Mouse (Mus musculus): ENCODE measurements at regions not wholly inside any gene's neighbourhood (a gene's known extent, or its start where the extent isn't known, plus 50 kb on each side); places are given as distances from the start of the nearest gene placed in this dataset.

- WGBS, result 64% methylated on average over 6 of the region's 6 CpGs
- peaks cover 33% of the 10 kb centered on the region for H3K4me1 ChIP-seq (ENCODE audit: control insufficient read depth, insufficient read depth, low read length)
- TF ChIP-seq POLR2A (IDR thresholded peaks at IDR 0.05; ENCODE audit: low read depth, low read length), result no peak
- no peak for TF ChIP-seq CTCF (conservative IDR thresholded peaks at IDR 0.05; ENCODE audit: insufficient read depth, insufficient read length, low read depth, low read length)
- no peaks in the 10 kb centered on the region for H3K36me3 ChIP-seq (ENCODE audit: control insufficient read depth, insufficient read depth, low read length)
- peak; percentile 25 for DNase-seq
- H3K27me3 ChIP-seq (replicated peaks; ENCODE audit: control insufficient read depth, insufficient read depth, low read length), result no peaks in the 10 kb centered on the region
- peak overlapping the region; percentile 63 for H3K27ac ChIP-seq (ENCODE audit: insufficient read depth, low read depth, low read length)
- no peak overlapping the region for H3K4me3 ChIP-seq (ENCODE audit: insufficient read depth, low read depth, low read length)
These were observed 140.0 kb upstream of the Irf2bp2 start for GRCm38 (mm10) chr8:126733779-126734178.

GRCm38 (mm10) chr8:126733307-126733706, 139.5 kb upstream of the Irf2bp2 start:
- no peak for DNase-seq
- no peaks in the 10 kb centered on the region for H3K27me3 ChIP-seq (replicated peaks; ENCODE audit: control insufficient read depth, insufficient read depth, low read length)
- H3K4me1 ChIP-seq (ENCODE audit: control insufficient read depth, insufficient read depth, low read length), result peaks cover 33% of the 10 kb centered on the region
- H3K4me3 ChIP-seq (ENCODE audit: insufficient read depth, low read depth, low read length), result no peak overlapping the region
- 71% methylated on average over 7 of the region's 7 CpGs for WGBS
- no peaks in the 10 kb centered on the region for H3K36me3 ChIP-seq (ENCODE audit: control insufficient read depth, insufficient read depth, low read length)
- TF ChIP-seq POLR2A (IDR thresholded peaks at IDR 0.05; ENCODE audit: low read depth, low read length) (no peak), CTCF (conservative IDR thresholded peaks at IDR 0.05; ENCODE audit: insufficient read depth, insufficient read length, low read depth, low read length) (no peak)
- peak overlapping the region; percentile 63; the same call in 1 of the 2 replicates for H3K27ac ChIP-seq (ENCODE audit: insufficient read depth, low read depth, low read length)

- Histone ChIP-seq H3K27me3 (replicated peaks; ENCODE audit: control insufficient read depth, insufficient read depth, low read length) (no peaks in the 10 kb centered on the region), H3K4me1 (ENCODE audit: control insufficient read depth, insufficient read depth, low read length) (peaks cover 17% of the 10 kb centered on the region), H3K4me3 (ENCODE audit: insufficient read depth, low read depth, low read length) (no peak overlapping the region), H3K36me3 (ENCODE audit: control insufficient read depth, insufficient read depth, low read length) (no peaks in the 10 kb centered on the region), H3K27ac (ENCODE audit: insufficient read depth, low read depth, low read length) (no peak overlapping the region)
- no peak for TF ChIP-seq POLR2A (IDR thresholded peaks at IDR 0.05; ENCODE audit: low read depth, low read length)
- TF ChIP-seq CTCF (conservative IDR thresholded peaks at IDR 0.05; ENCODE audit: insufficient read depth, insufficient read length, low read depth, low read length), result no peak
- WGBS, result 80% methylated on average over 3 of the region's 3 CpGs
- no peak for DNase-seq
These were observed 136.3 kb upstream of the Irf2bp2 start for GRCm38 (mm10) chr8:126730017-126730631.

GRCm38 (mm10) chr8:126728987-126729632, 135.3 kb upstream of the Irf2bp2 start:
- H3K27me3 ChIP-seq (replicated peaks; ENCODE audit: control insufficient read depth, insufficient read depth, low read length), result no peaks in the 10 kb centered on the region
- WGBS, result 72% methylated on average over 12 of the region's 12 CpGs
- H3K27ac ChIP-seq (ENCODE audit: insufficient read depth, low read depth, low read length), result peak overlapping the region; percentile 31; the same call in 1 of the 2 replicates
- TF ChIP-seq POLR2A (IDR thresholded peaks at IDR 0.05; ENCODE audit: low read depth, low read length) (no peak), CTCF (conservative IDR thresholded peaks at IDR 0.05; ENCODE audit: insufficient read depth, insufficient read length, low read depth, low read length) (no peak)
- H3K4me3 ChIP-seq (ENCODE audit: insufficient read depth, low read depth, low read length), result no peak overlapping the region
- H3K4me1 ChIP-seq (ENCODE audit: control insufficient read depth, insufficient read depth, low read length), result peaks cover 7% of the 10 kb centered on the region; the same call in 1 of the 2 replicates
- peak; percentile 48 for DNase-seq
- H3K36me3 ChIP-seq (ENCODE audit: control insufficient read depth, insufficient read depth, low read length), result no peaks in the 10 kb centered on the region

DNA sequence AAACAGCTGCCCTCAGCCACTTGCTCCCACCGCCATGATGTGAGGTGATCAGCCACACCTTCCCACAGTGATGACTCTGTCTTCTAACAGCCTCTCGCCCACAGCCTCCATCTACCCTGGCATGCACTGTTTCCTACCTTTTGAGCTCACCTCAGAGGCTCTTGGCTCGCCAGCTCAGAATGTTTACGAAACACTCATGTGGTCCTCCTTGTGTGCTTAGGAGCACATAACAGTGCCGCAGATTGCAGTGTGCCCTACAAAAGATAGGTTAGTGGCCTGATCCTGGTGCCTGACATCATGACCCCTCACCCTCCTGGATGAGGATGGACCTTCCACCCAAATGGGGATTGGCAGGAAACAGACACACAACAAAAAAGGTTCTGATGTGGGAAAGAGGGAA, 134.3 kb upstream of the Irf2bp2 start:
- no peak overlapping the region for H3K27ac ChIP-seq (ENCODE audit: insufficient read depth, low read depth, low read length)
- TF ChIP-seq CTCF (conservative IDR thresholded peaks at IDR 0.05; ENCODE audit: insufficient read depth, insufficient read length, low read depth, low read length), result no peak
- TF ChIP-seq POLR2A (IDR thresholded peaks at IDR 0.05; ENCODE audit: low read depth, low read length), result no peak
- WGBS, result 93% methylated on average over 5 of the region's 5 CpGs

DNA sequence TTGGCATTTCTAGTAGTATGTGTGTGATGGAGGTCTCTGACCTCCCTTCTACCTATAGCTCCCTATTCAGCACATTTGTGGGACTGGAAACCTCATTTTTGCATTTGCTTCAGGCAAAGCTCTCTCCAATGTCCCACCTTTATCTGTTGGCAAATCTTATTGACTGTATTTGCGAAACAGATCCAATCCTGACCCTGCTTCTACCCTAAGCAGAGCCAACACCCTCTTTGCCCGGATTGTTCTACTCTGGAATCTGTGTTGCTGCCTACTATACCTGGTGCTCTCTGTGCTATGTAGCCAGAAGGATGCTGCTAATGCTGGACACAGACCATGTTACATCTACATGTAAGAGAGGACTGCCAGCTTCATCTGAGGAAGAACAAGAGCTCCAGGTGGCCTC, 133.3 kb upstream of the Irf2bp2 start:
- Histone ChIP-seq H3K27ac (ENCODE audit: insufficient read depth, low read depth, low read length) (no peak overlapping the region), H3K4me3 (ENCODE audit: insufficient read depth, low read depth, low read length) (no peak overlapping the region), H3K36me3 (ENCODE audit: control insufficient read depth, insufficient read depth, low read length) (no peaks in the 10 kb centered on the region), H3K4me1 (ENCODE audit: control insufficient read depth, insufficient read depth, low read length) (peaks cover 4% of the 10 kb centered on the region; the same call in 1 of the 2 replicates), H3K27me3 (replicated peaks; ENCODE audit: control insufficient read depth, insufficient read depth, low read length) (no peaks in the 10 kb centered on the region)
- TF ChIP-seq CTCF (conservative IDR thresholded peaks at IDR 0.05; ENCODE audit: insufficient read depth, insufficient read length, low read depth, low read length) (no peak), POLR2A (IDR thresholded peaks at IDR 0.05; ENCODE audit: low read depth, low read length) (no peak)
- WGBS, result 92% methylated on average over 2 of the region's 2 CpGs
- DNase-seq, result no peak

More for the DNA sequence above, 134.3 kb upstream of the Irf2bp2 start:
- Histone ChIP-seq H3K27me3 (replicated peaks; ENCODE audit: control insufficient read depth, insufficient read depth, low read length) (no peaks in the 10 kb centered on the region), H3K4me1 (ENCODE audit: control insufficient read depth, insufficient read depth, low read length) (peaks cover 4% of the 10 kb centered on the region; the same call in 1 of the 2 replicates), H3K4me3 (ENCODE audit: insufficient read depth, low read depth, low read length) (no peak overlapping the region), H3K36me3 (ENCODE audit: control insufficient read depth, insufficient read depth, low read length) (no peaks in the 10 kb centered on the region)
- DNase-seq, result no peak

Measured in kidney, adult 2 months (tissue).